Mouse (Mus musculus): ENCODE measurements around the gene Epm2a.

- no peak for TF ChIP-seq MAZ (IDR thresholded peaks at IDR 0.05; ENCODE audit: low read depth, low read length)
- no peak for TF ChIP-seq E2F4 (IDR thresholded peaks at IDR 0.05; ENCODE audit: borderline replicate concordance, low read depth, low read length)
- no peak for TF ChIP-seq ELF1 (IDR thresholded peaks at IDR 0.05; ENCODE audit: low read depth, low read length)
- TF ChIP-seq CTCF (IDR thresholded peaks at IDR 0.05 in 2 of 3, conservative IDR thresholded peaks at IDR 0.05 in 1 of 3; ENCODE audit: control insufficient read depth in 1 of 3, insufficient read depth in 1 of 3, low read depth in 2 of 3, low read length in 3 of 3, poor library complexity in 1 of 3, severe bottlenecking in 1 of 3), result no peak
- no peak for TF ChIP-seq MAX (IDR thresholded peaks at IDR 0.05; ENCODE audit: low read length)
- TF ChIP-seq TCF12 (IDR thresholded peaks at IDR 0.05; ENCODE audit: low read depth, low read length), result no peak
- no peak for TF ChIP-seq EP300 (IDR thresholded peaks at IDR 0.05; ENCODE audit: low read depth in 1 of 2, low read length in 2 of 2)
- no peak for TF ChIP-seq CHD2 (IDR thresholded peaks at IDR 0.05; ENCODE audit: low read length)
- no peak for TF ChIP-seq SIN3A (IDR thresholded peaks at IDR 0.05; ENCODE audit: low read length)
- no peak for TF ChIP-seq POLR2A (IDR thresholded peaks at IDR 0.05; ENCODE audit: control insufficient read depth in 1 of 2, insufficient read depth in 1 of 2, low read depth in 1 of 2, low read length in 2 of 2, poor library complexity in 1 of 2)
- no peak for TF ChIP-seq USF1 (IDR thresholded peaks at IDR 0.05; ENCODE audit: low read depth, low read length)
- no peak for TF ChIP-seq ETS1 (IDR thresholded peaks at IDR 0.05; ENCODE audit: low read depth, low read length)
Observed at GRCm38 (mm10) chr10:11381302-11381701, 38.1 kb downstream of the Epm2a start.
